Mouse (Mus musculus) layer of hippocampus, adult 6 months (tissue): ENCODE measurements around the gene Ficd. TPM values are rescaled to one million over a fixed set of nuclear protein-coding genes. Genes with fewer than 3 reads are reported as not detected.

Experiments used
- long read RNA-seq, 2 experiments: library from polyadenylated mRNA; unstranded; transcript quantifications; one replicate each; pipeline ENCODE4 v2.0.0; 2019 to 2020
- polyA plus RNA-seq: library from polyadenylated mRNA; unstranded; fragments of <200 nt; fragmentation: Nextera tagmentation; gene quantifications from 2 replicates; pipeline ENCODE4 v1.2.3, GENCODE M21; 2021

The Ficd gene
- polyA plus RNA-seq, result 15.3 and 15.5 TPM in 2 replicates
- long read RNA-seq, experiment 1, transcript Ficd-201 (3 exons, 3,133 nt), result major isoform, 24 of 34 reads
- long read RNA-seq, experiment 1, partial matches to known transcripts, result 9 of 34 reads
- long read RNA-seq, experiment 1, other reads (novel, unspliced or antisense), result 1 of 34 reads
- long read RNA-seq, experiment 2, transcript Ficd-201 (3 exons, 3,133 nt), result major isoform, 153 of 169 reads
- long read RNA-seq, experiment 2, partial matches to known transcripts, result 10 of 169 reads
- long read RNA-seq, experiment 2, other reads (novel, unspliced or antisense), result 6 of 169 reads

DNA sequence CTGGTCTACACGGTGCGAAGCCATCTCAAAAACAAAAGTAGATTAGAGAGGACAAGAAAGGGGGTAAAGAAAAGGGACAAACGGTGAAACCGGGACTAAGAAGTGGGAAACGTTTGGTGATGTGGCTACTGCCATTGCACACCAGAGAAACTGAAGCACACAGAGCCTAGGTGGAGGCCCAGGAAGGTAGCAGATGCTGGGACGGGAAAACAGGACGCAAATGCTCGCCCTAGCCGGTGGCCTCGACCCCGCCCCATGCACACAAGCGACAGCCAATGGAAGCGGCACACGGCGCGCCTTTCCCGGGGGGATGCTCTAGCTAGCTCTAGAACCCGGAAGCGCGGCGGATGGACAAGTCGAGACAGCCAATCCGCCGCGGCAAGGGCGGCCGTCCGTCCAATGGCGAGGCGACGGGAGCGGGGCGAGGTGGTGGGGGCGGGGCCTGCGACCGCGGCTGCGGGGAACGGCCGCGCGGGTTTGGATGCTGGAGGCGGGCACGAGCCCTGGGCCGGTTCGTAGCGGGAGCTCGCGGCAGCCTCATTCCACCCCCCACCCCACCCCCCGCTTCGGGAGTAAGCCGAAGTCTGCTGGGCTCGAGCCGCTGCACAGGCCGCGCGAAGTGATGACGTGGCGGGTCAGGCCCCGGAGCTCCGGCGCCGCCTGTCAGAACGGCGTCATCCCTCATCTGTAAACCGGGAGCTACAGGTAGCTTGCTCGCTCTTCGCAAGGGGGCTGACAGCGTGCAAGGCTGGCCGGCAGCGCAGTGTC lies at the start of gene Ficd:
Gene Ficd (plus strand): TSS at position 459 of the 768 bp plus-strand sequence.

DNA sequence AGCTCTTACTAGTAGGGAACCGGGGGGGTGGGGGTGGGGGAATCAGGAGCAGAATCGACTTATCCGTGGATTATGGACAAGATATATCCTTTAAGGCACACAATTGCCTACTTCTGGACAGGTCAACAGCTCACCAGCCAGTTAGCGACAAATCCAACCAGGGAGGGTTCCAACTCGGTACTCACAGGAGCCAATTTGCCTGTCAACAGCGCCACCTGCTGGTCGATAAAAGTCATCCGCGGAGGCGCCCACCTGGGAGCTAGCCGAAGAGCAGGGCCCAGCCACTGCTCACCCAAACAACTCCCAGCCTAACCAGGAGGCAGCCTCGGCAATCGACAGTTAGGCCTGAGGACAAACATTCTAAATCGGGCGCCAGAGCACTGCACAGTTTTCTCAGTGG lies 11.2 kb upstream of the Ficd start, which contains the start of gene 1700069L16Rik:
Gene 1700069L16Rik (minus strand): TSS at position 327 of the 400 bp plus-strand sequence.

DNA sequence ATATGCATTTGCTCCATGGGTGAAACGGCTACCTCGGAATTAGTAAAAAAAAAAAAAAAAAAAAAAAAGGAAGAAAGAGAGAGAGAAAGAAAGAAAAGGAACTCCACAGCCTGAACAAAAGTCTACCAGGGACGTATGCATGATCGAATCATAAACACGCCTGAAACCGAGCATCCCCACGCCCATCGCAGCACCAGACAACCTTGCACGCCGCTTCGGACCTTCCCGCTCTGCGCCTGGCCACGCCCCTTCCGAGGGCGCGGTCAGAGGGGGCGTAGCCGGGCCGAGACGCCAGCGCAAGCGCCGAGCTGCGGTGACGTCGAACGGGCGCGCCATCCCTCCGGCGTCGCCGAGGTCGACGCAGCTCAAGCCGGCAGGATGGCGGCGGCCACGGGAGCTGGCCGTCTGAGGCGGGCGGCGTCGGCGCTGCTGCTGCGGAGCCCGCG lies 36.9 kb downstream of the Ficd start, which contains the start of the genes Sart3 and Iscu:
Gene Sart3 (minus strand): TSS at position 61 of the 446 bp plus-strand sequence.
Gene Iscu (plus strand): TSS at position 299 of the 446 bp plus-strand sequence.

Other genes with a start within 250 kb of the Ficd start
- 23.4 and 24.5 TPM in 2 replicates for gene Wscd2, start 245.5 kb upstream of the Ficd start, polyA plus RNA-seq
- 1.3 and 2.2 TPM in 2 replicates for gene Cmklr1, start 85.4 kb upstream of the Ficd start, polyA plus RNA-seq
- not detected in 2 replicates for gene 1700069L16Rik, start 11.0 kb upstream of the Ficd start, polyA plus RNA-seq
- gene Sart3, start 36.7 kb downstream of the Ficd start, polyA plus RNA-seq, result 7.2 and 7.3 TPM in 2 replicates
- gene Iscu, start 36.9 kb downstream of the Ficd start, polyA plus RNA-seq, result 368 and 372 TPM in 2 replicates
- 26.4 and 27.0 TPM in 2 replicates for gene Tmem119, start 64.7 kb downstream of the Ficd start, polyA plus RNA-seq
- 52.2 and 54.3 TPM in 2 replicates for gene Selplg, start 96.8 kb downstream of the Ficd start, polyA plus RNA-seq
- 28.4 and 30.4 TPM in 2 replicates for gene Coro1c, start 173.0 kb downstream of the Ficd start, polyA plus RNA-seq